Mouse (Mus musculus) G1E (cell line): ENCODE measurements at regions not wholly inside any gene's neighbourhood (a gene's known extent, or its start where the extent isn't known, plus 50 kb on each side); places are given as distances from the start of the nearest gene placed in this dataset.

Source experiments
- CTCF ChIP-seq: IDR thresholded peaks from 2 replicates; pipeline ENCODE4 v1.5.1; 2012; ENCODE audit warnings: low read depth, low read length, inconsistent platforms, mixed read lengths
- GATA1 ChIP-seq: IDR thresholded peaks from 2 replicates; pipeline ENCODE4 v1.6.1; 2012; ENCODE audit warnings: borderline replicate concordance, low read length, inconsistent platforms, mixed read lengths
- POLR2AphosphoS5 ChIP-seq: IDR thresholded peaks from 2 replicates; pipeline ENCODE4 v1.6.1; 2012; ENCODE audit warnings: low read depth, low read length, inconsistent platforms; ENCODE audit not compliant: insufficient replicate concordance
- TAL1 ChIP-seq: conservative IDR thresholded peaks from 2 replicates; pipeline ENCODE4 v1.6.1; 2012; ENCODE audit warnings: low read depth, low read length, inconsistent platforms, mixed read lengths

DNA sequence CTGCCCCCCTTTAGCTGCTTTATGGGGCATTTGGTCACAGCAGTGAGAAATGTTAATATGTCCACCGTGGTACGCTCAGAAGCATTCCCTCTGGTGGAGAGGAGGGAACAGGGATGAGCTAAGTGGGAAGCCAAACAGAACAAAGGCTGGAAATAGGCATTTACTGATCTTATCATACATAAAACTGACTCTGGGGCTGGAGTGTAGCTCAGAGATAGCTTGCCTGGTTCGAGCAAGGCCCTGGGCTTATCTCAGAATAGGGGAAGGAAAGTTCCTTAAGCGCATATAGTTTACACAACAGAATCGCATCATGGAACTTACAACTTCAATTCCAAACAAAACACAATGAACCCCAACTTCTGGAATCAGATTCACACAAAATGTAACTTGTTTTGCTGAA, 81.5 kb upstream of the H2afz start:
- TF ChIP-seq CTCF = no peak
- TF ChIP-seq GATA1 = no peak
- TF ChIP-seq TAL1 = no peak
- no peak for TF ChIP-seq POLR2AphosphoS5
